ENCODE assay signal across 8 mouse cellular contexts in the genomic region with DNA sequence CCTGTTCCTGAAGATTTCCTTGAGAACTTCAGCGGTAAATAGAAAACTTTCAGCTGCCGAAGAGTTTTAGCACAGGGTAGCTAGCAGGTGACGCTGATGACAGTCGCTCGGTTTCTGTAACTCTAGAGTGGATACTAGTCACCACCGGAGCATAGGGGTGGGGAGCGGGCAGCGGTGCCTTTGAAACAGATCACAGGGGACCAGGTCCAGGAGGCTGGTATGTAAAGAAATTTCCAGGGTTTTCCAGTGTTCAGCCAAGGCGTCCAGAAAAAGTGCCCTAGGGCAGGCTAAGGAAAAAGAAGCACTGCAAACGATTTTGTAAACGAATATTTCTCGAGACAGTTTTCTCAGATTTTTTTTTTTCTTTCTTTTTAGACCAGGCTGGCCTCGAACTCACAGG. TPM values are rescaled to one million over a fixed set of nuclear protein-coding genes. Genes with fewer than 3 reads are reported as not detected.
DNase-seq lines count a peak whose midpoint lies in the region; ATAC-seq and TF ChIP-seq lines count a peak whose summit lies in the region.

A gene (plus strand): TSS at position 162 of the 400 bp plus-strand sequence.

- peaks cover 5% of the 10 kb centered on the region for H3K4me1 ChIP-seq in ES-Bruce4 (ENCODE audit: control insufficient read depth, insufficient read depth, low read length)
- H3K4me1 ChIP-seq in forebrain, embryonic 14.5 days (ENCODE audit: control insufficient read depth, insufficient read depth, low read length): peaks cover 11% of the 10 kb centered on the region
- peaks cover 17% of the 10 kb centered on the region for H3K4me1 ChIP-seq in limb, embryonic 15.5 days
- H3K4me1 ChIP-seq in stomach, embryonic 14.5 days (ENCODE audit: control insufficient read depth, insufficient read depth, low read length): peaks cover 12% of the 10 kb centered on the region; the same call in 1 of the 2 replicates

- 31% methylated on average over 13 of the region's 13 CpGs for WGBS in forebrain, embryonic 14.5 days
- 24% methylated on average over 13 of the region's 13 CpGs for WGBS in limb, embryonic 15.5 days
- 35% methylated on average over 13 of the region's 13 CpGs for WGBS in stomach, embryonic 14.5 days

- TF ChIP-seq CTCF in ES-Bruce4 (IDR thresholded peaks at IDR 0.05; ENCODE audit: low read depth, low read length): no peak

- peak within 1 kb of the TSS; percentile 94 for H3K4me3 ChIP-seq in ES-Bruce4 (ENCODE audit: low read depth, low read length)
- peak within 1 kb of the TSS; percentile 93 for H3K4me3 ChIP-seq in forebrain, embryonic 14.5 days (ENCODE audit: low read depth, low read length)
- peak within 1 kb of the TSS; percentile 71 for H3K4me3 ChIP-seq in limb, embryonic 15.5 days
- H3K4me3 ChIP-seq in stomach, embryonic 14.5 days (ENCODE audit: low read depth, low read length): peak within 1 kb of the TSS; percentile 93

- TF ChIP-seq POLR2A in ES-Bruce4 (IDR thresholded peaks at IDR 0.05; ENCODE audit: insufficient read depth, low read length): no peak

- no peaks in the 10 kb centered on the region for H3K27me3 ChIP-seq in ES-Bruce4 (ENCODE audit: control insufficient read depth, insufficient read depth, low read length, poor library complexity, severe bottlenecking)
- no peaks in the 10 kb centered on the region for H3K27me3 ChIP-seq in forebrain, embryonic 14.5 days (replicated peaks; ENCODE audit: control insufficient read depth, insufficient read depth, low read length)
- no peaks in the 10 kb centered on the region for H3K27me3 ChIP-seq in limb, embryonic 15.5 days
- H3K27me3 ChIP-seq in stomach, embryonic 14.5 days (ENCODE audit: control insufficient read depth, insufficient read depth, low read length): no peaks in the 10 kb centered on the region

- DNase-seq in cerebellum, adult 9-11 months: peak; percentile 59
- DNase-seq in cerebellum, postnatal 36 days: no peak
- no peak for DNase-seq in forebrain, embryonic 14.5 days (ENCODE audit: low spot score)
- DNase-seq in ovary, postnatal 36 days (ENCODE audit: low spot score): no peak

- TF ChIP-seq EP300 in ES-Bruce4 (IDR thresholded peaks at IDR 0.05; ENCODE audit: insufficient read depth, low read depth, low read length): no peak

- peak within 1 kb of the TSS; percentile 80 for H3K9ac ChIP-seq in ES-Bruce4 (ENCODE audit: low read depth, poor library complexity, severe bottlenecking)
- H3K9ac ChIP-seq in forebrain, embryonic 14.5 days (ENCODE audit: low read length): peak within 1 kb of the TSS; percentile 89
- peak within 1 kb of the TSS; percentile 85 for H3K9ac ChIP-seq in limb, embryonic 15.5 days
- H3K9ac ChIP-seq in stomach, embryonic 14.5 days (replicated peaks; ENCODE audit: low read depth, low read length): peak within 1 kb of the TSS; percentile 89

- H3K4me2 ChIP-seq in forebrain, embryonic 14.5 days (ENCODE audit: low read length): peak within 1 kb of the TSS; percentile 85
- peak within 1 kb of the TSS; percentile 84 for H3K4me2 ChIP-seq in limb, embryonic 15.5 days
- H3K4me2 ChIP-seq in stomach, embryonic 14.5 days (replicated peaks; ENCODE audit: low read depth, low read length): peak within 1 kb of the TSS; percentile 85

- H3K9me3 ChIP-seq in ES-Bruce4 (replicated peaks; ENCODE audit: control insufficient read depth, insufficient read depth, low read length, poor library complexity, severe bottlenecking): no peaks in the 10 kb centered on the region
- H3K9me3 ChIP-seq in forebrain, embryonic 14.5 days (replicated peaks; ENCODE audit: control insufficient read depth, low read length): no peaks in the 10 kb centered on the region
- H3K9me3 ChIP-seq in limb, embryonic 15.5 days: 0 out of 2 replicates have a peak, but pooled peaks cover under 1% of the 10 kb centered on the region
- H3K9me3 ChIP-seq in stomach, embryonic 14.5 days (ENCODE audit: control insufficient read depth, low read depth, low read length): no peaks in the 10 kb centered on the region

- H3K36me3 ChIP-seq in ES-Bruce4 (ENCODE audit: control insufficient read depth, insufficient read depth, low read length, poor library complexity, severe bottlenecking): peaks cover 18% of the 10 kb centered on the region
- H3K36me3 ChIP-seq in forebrain, embryonic 14.5 days (ENCODE audit: control insufficient read depth, insufficient read depth, low read length): peaks cover 17% of the 10 kb centered on the region
- H3K36me3 ChIP-seq in limb, embryonic 15.5 days: peaks cover 20% of the 10 kb centered on the region
- H3K36me3 ChIP-seq in stomach, embryonic 14.5 days (ENCODE audit: control insufficient read depth, insufficient read depth, low read length): peaks cover 18% of the 10 kb centered on the region

- no peak within 1 kb of the TSS; the same call in 1 of the 2 replicates for H3K27ac ChIP-seq in ES-Bruce4 (ENCODE audit: insufficient read depth, low read length)
- peak within 1 kb of the TSS; percentile 91 for H3K27ac ChIP-seq in forebrain, embryonic 14.5 days (ENCODE audit: low read depth, low read length)
- H3K27ac ChIP-seq in limb, embryonic 15.5 days: peak within 1 kb of the TSS; percentile 92
- H3K27ac ChIP-seq in stomach, embryonic 14.5 days (ENCODE audit: low read length): peak within 1 kb of the TSS; percentile 92

- no peak for ATAC-seq in forebrain, embryonic 14.5 days
- ATAC-seq in hematopoietic stem cell, adult 5-6 weeks (replicated peaks in 1 of 2; ENCODE audit: insufficient read depth in 1 of 2, low FRiP score in 2 of 2, low TSS enrichment in 1 of 2, low read depth in 1 of 2, poor library complexity in 2 of 2, severe bottlenecking in 2 of 2): no peak
- no peak for ATAC-seq in limb, embryonic 15.5 days (ENCODE audit: insufficient number of reproducible peaks, low FRiP score, low TSS enrichment, low read depth)
- no peak for ATAC-seq in stomach, embryonic 14.5 days (ENCODE audit: insufficient number of reproducible peaks, insufficient read depth, low FRiP score, low read depth)

RNA-seq across cellular contexts. Expression of the gene that starts here (rescaled TPM):
- polyA plus RNA-seq in ES-Bruce4 (2011; ENCODE audit: insufficient read depth, insufficient read length, low read depth, missing spikeins): 60.0 and 73.3 TPM in 2 replicates
- polyA plus RNA-seq in forebrain, embryonic 14.5 days (2014; fragmentation: Nextera tagmentation; extraction: Ambion mirVana): 19.7 and 19.8 TPM in 2 replicates
- 35.9 and 46.1 TPM in 2 replicates for total RNA-seq in hematopoietic stem cell, adult 5-6 weeks (2017)
- polyA plus RNA-seq in limb, embryonic 15.5 days (2015; fragmentation: Nextera tagmentation; extraction: Ambion mirVana): 16.4 and 19.2 TPM in 2 replicates
- 22.0 and 27.1 TPM in 2 replicates for polyA plus RNA-seq in stomach, embryonic 14.5 days (2014; fragmentation: Nextera tagmentation; extraction: Ambion mirVana)
